Mouse (Mus musculus) B cell, adult 67 days (primary cell): ENCODE results near the gene Irf7. TPM values are rescaled to one million over a fixed set of nuclear protein-coding genes. Genes with fewer than 3 reads are reported as not detected.

Experiments used
- total RNA-seq, 2 experiments: library from RNA; stranded (reverse); gene quantifications; 4 replicates each; pipeline ENCODE4 v1.2.4; 2023

Irf7 gene
- 10 to 100 TPM; 27.7 to 43.8 TPM for total RNA-seq

DNA sequence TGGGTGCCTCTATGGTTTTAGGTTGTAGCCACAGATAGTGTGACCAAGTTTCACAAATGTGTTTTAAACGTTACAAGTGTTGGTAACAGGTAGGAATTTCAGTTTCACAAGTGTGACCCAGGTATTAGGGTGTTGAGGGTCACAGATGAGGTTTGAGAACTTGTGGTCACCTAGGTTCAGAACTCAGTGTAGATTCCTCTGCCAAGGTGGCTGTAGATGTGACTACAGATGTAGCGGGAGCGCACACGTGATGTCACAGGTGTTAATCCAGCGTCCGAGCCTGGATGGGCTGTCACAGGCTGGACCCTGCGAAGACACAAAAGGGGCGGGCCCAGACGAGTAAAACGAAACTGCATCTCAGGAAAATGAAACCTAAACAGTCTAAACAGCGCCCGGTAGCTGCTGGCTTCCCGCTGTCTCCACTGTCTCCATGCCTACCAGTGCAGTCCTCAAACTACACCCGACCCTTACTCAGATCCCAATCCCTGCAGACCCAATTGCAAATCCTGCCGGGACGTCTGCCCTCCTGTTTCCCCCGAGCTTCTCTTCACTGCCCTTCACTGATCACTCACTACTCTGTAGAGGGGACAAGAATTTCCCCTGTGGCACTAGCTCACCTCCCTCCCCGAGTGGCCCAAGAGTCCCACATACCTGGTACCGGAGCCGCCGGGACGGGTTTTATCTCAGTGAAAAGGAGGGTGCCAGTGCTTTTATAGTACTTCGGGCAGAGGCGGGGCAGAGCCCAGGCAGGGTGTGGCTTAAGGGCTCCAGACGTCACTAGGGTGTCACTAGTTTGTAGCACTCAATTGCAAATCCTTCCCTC, at the start of gene Irf7:
Gene Irf7, minus strand, starts transcription at position 743 of the 823 bp plus-strand sequence.

DNA sequence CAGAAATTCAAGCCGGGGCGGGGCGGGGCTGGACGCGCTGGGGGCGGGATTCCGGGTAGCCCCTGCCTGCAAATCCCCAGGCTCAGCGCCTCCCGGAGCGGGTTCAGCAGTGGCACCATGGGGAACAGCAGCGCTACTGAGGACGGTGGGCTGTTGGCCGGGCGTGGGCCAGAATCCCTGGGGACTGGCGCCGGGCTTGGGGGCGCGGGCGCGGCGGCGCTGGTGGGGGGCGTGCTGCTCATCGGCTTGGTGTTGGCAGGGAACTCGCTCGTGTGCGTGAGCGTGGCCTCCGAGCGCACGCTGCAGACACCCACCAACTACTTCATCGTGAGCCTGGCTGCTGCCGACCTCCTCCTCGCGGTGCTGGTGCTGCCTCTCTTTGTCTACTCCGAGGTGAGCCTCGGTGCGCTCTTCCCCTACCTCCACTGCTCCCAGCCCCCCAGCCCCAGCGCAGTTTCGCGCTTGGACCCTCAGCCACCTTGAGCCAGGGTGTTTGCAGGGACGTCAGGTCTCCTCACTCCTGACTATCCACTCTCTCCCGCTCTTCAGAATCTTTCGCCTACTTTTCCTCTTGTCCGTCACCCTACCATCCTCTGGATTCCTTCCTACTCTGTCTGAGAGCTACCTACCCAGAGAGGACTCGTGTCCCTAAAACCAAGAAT, 25.8 kb upstream of the Irf7 start, which contains the start of gene Drd4:
Gene Drd4, plus strand, starts transcription at position 86 of the 662 bp plus-strand sequence.

DNA sequence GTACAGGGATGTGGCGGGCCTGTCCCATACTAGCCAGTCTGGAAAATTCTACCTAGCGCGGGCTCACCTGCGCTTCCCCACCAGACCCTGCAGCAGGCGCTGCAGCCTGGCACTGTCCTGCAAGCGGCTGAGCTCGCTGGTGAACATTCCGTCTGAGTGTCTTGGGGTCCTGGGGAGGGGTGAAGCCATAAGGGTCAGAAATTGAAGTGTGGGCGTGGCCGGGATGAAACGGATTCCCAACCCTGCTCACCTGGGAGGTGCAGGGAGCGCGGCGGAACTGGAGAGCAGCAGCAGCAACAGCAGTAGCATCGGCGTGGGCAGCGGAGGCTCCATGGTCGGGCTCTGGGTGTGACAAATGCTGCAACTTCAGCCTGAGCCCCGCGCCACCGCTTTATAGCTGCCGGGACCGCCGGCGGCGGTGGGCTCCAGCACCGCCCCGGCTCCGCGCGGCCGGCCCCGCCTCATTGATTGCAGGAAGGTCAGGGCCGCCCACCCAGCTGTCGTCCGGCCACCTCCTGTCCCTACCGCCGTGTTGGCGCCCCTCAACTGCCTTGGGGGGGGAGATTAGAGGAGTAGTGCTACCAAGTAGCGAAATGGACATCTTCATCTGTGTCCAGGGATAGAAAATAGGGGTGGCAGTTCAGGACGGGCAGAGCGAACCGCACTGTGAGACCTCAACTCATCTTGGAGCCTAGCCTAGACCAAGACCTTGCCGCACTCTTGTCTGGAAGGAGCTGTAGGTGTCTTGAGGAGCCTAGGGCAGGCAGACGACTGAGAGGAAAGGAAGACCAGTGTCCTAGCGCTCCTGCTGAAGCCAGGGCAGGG, 12.7 kb upstream of the Irf7 start, which contains the start of gene Sct:
Gene Sct, minus strand, starts transcription at position 368 of the 825 bp plus-strand sequence.

DNA sequence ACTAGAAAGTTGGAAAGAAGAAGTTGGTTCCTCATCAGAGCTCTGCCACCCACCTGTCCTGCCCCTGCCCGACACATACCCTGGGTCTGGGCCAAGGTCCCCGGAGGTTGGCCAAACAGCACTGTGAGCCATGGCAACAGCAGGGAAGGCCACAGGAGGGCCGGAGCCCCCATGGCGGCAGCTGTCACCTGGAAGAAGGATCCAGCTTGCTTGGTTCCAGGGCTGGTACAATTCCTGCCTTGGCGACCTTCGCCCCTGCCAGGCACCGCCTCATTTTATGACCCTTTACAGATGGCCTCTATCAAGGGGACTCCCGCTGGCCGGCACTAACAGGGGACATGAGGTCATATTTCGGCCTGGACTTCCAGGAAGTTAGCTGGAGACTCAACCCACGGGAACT, 10.3 kb upstream of the Irf7 start, which contains the start of gene Cdhr5:
Gene Cdhr5, minus strand, starts transcription at position 241 of the 400 bp plus-strand sequence.

DNA sequence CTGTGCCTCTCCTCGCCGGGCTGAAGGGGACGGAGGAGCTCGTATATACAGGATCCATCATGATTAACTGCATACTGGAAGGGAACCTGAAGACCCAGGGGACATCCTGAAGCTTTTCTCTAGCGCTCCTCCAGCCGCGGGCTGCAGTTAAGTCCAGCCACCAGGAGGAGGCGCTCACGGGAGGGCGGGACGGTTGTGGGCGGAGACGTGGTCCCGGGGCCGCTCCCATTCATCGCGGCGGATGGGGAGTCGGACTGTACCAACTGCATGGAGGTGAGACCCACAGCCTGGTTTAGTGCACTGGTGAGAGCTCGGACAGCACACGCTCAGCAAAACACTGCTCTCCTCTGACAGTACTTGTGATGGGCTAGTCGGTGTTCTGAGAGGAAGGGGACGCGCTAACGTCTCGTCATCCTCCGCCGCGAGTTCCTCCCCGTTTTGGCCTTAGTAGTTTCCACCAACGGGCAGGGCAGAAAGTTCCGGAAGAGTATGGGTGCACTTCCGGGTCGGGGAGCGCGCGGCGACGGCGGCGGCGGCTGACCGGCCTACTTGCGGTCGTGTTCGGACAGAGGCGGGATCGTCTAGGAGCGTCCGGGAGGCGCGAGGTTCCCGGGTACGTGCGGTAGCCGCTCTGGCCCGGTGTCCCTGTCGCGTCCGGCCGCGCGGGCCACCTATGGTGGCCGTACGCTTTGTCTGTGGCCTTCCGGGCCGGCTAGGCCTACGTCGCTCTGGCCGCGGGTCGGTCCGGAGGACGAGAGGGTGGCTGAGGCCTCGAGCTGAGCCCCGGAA, 37.8 kb downstream of the Irf7 start, which contains the start of gene Phrf1:
Gene Phrf1, plus strand, starts transcription at position 506 of the 789 bp plus-strand sequence.

DNA sequence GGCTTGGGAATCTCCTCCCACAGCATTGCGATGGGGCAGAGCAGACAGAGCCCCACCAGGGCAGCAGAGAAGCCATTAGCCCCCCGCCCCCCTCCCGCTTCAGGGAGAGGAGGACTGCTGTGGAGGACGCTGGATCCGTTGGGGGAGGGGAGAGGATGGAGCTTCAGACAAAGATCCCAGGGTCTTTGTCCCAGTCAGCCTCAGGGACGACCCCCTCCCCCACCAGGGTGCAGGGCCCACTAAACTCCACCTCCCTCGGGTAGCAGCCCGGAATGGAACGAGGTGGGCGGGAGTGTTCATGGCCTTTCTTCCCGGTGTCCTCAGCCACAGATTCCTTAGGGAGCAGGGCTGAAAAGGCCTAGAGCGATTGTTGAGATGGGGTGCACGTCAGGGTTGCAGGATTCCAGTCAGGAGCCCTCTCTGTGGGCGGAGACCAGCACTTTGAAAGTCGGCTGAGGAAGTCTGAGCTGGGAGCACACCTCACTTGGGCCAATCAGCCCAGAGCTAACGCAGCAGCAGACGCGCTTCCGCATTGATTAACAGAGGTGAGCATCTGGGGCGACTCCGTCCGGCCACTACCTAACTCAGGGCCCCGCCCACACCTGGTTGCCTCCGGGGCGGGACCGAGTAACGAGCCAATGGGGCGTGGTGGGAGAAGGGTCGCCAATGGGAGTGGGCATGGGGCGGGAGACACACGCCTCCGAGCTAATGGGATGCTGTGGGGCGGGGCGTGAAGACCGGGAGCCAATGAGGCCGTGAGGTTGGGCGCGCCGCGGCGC, 51.0 kb downstream of the Irf7 start, which contains the start of gene Rassf7:
Gene Rassf7, plus strand, starts transcription at position 760 of the 779 bp plus-strand sequence.

DNA sequence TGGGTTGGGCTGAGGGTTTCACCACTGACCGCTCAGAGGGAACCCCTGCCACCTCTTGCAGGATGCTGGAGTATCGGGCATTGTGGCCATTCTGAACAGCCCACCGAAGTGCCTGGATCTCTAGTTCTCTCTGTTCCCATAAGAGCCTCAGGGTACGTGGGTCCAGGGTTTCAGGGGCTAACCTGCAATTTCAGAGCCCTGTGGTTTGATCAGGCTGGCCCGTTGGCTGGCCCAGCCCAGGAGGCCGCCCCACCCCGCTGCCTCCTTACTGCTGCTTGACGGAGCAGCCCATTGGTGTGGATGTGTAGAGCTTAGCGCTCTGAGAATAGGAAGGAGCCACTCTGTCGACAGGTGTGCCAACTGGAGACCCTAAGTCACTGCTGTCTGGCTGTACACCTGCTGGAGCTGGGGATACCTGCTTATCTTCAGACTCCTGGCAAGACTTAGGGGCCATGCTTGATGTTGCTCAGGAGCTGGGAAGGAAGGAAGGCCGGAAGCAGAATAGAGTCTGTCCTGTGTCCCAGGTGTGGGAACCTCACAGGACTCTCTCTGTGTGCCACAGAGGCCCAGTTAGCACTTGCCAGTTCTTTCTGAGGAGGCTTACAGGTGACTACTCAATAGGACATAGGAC, 52.6 kb downstream of the Irf7 start, which contains the start of gene Lmntd2:
Gene Lmntd2, minus strand, starts transcription at position 476 of the 631 bp plus-strand sequence.

Other genes starting within 250 kb of the Irf7 start
- gene Ifitm6, start 248.6 kb downstream of the Irf7 start, total RNA-seq = not detected
- not detected for gene Gm17387, start 237.3 kb downstream of the Irf7 start, total RNA-seq
- gene B4galnt4, start 205.4 kb downstream of the Irf7 start, total RNA-seq = not detected
- 10 to 100 TPM; 27.8 to 32.3 TPM for gene Pkp3, start 188.3 kb downstream of the Irf7 start, total RNA-seq
- 10 to 100 TPM; 44.7 to 51.9 TPM for gene Sigirr, start 165.9 kb downstream of the Irf7 start, total RNA-seq
- gene Ano9, start 148.7 kb downstream of the Irf7 start, total RNA-seq = not detected
- 1 to 10 TPM; 9.0 to 9.8 TPM for gene Ptdss2, start 144.1 kb downstream of the Irf7 start, total RNA-seq
- 10 to 100 TPM; 76.8 to 79.0 TPM for gene Rnh1, start 93.6 kb downstream of the Irf7 start, total RNA-seq
- 10 to 100 TPM; 23.1 to 28.1 TPM for gene Hras, start 72.5 kb downstream of the Irf7 start, total RNA-seq
- 1 to 10 TPM; 5.4 to 7.7 TPM for gene Lrrc56, start 72.3 kb downstream of the Irf7 start, total RNA-seq
- gene Lmntd2, start 52.4 kb downstream of the Irf7 start, total RNA-seq = 1 to 10 TPM; 4.9 TPM
- gene Rassf7, start 50.6 kb downstream of the Irf7 start, total RNA-seq = 10 to 100 TPM; 13.4 to 15.4 TPM
- gene Phrf1, start 37.7 kb downstream of the Irf7 start, total RNA-seq = 100 to 1,000 TPM; 149 TPM
- gene Cdhr5, start 10.3 kb upstream of the Irf7 start, total RNA-seq = not detected
- gene Sct, start 12.7 kb upstream of the Irf7 start, total RNA-seq = not detected
- gene Drd4, start 25.5 kb upstream of the Irf7 start, total RNA-seq = not detected
- gene Deaf1, start 61.2 kb upstream of the Irf7 start, total RNA-seq = 10 to 100 TPM; 44.0 to 45.2 TPM
- gene Tmem80, start 61.3 kb upstream of the Irf7 start, total RNA-seq = 10 to 100 TPM; 21.6 to 30.3 TPM
- gene Eps8l2, start 72.4 kb upstream of the Irf7 start, total RNA-seq = under 1 TPM; 0.24 to 0.84 TPM
- 100 to 1,000 TPM; 146 to 150 TPM for gene Taldo1, start 125.7 kb upstream of the Irf7 start, total RNA-seq
- gene Gatd1, start 147.7 kb upstream of the Irf7 start, total RNA-seq = 10 to 100 TPM; 31.8 to 46.1 TPM
- not detected for gene Cend1, start 163.0 kb upstream of the Irf7 start, total RNA-seq
- 10 to 100 TPM; 45.5 to 49.9 TPM for gene Slc25a22, start 171.4 kb upstream of the Irf7 start, total RNA-seq
- gene Pidd1, start 177.5 kb upstream of the Irf7 start, total RNA-seq = 1 to 10 TPM; 5.9 to 6.3 TPM
- 1,000 to 10,000 TPM; 2,341 to 2,386 TPM for gene Rplp2, start 180.9 kb upstream of the Irf7 start, total RNA-seq
- 10 to 100 TPM; 54.1 to 58.8 TPM for gene Pnpla2, start 188.7 kb upstream of the Irf7 start, total RNA-seq
- not detected for gene Cracr2b, start 194.6 kb upstream of the Irf7 start, total RNA-seq
- gene Cd151, start 200.9 kb upstream of the Irf7 start, total RNA-seq = 10 to 100 TPM; 11.2 to 17.5 TPM
- gene Polr2l, start 208.7 kb upstream of the Irf7 start, total RNA-seq = 10 to 100 TPM; 18.6 to 21.3 TPM
- gene Tspan4, start 208.8 kb upstream of the Irf7 start, total RNA-seq = under 1 TPM in 1 of 2 experiments, not detected in 1; 0.99 TPM